Mouse (Mus musculus): ENCODE measurements around the gene Rhbdl1.

The Rhbdl1 gene

GRCm38 (mm10) chr17:25837076-25837410, at the start of gene Rhbdl1:
Rhbdl1 (minus strand) TSS chr17:25837295.
- DNase-seq = peak; percentile 91 to 92

DNA sequence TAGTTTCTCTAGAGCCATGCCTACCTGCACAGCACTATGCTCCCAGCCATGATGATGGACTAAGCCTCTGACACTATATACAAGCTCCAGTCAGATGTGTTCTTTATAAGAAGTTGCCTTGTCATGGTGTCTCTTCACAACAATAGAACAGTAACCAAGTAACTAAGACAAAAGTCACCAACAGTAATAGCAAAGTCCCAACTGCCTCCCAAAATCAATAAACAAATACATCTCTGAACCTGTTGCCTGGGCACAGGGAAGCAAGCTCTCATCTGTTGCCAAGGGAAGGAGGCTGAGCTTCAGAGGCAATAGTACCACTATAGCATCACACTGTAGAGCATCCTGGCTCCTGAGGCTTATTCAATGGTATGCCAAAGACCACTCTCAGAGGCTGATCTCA, 49.7 kb upstream of the Rhbdl1 start:
- DNase-seq = no peak

GRCm38 (mm10) chr17:25885636-25886035, 48.5 kb upstream of the Rhbdl1 start:
- DNase-seq = peak; percentile 46 to 56

- DNase-seq = peak; percentile 33 to 38
These were observed 46.7 kb upstream of the Rhbdl1 start for GRCm38 (mm10) chr17:25883824-25884223.

DNA sequence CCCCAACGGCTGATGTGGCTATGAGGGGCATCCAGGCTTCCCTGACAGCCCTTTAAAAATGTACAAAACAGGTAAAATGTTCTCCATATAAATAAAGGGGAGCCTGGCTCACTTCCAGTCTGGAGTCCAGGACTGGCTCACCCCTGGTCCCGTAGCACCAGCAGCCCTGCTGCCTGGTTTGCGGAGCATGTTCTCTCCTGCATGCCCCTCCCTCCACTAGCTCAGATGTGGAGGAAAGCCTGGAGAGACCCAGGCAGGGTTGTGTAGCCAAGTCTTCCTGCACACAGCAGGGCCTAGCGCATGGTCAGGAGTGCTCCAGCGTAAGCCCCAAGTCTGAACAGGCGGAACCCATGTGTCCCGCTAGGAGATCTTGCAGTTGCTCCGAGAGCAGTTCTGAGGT, 46.2 kb upstream of the Rhbdl1 start:
- no peak for DNase-seq

- peak in 1 of 2 experiments; percentile 36 for DNase-seq
These were observed 45.2 kb upstream of the Rhbdl1 start for GRCm38 (mm10) chr17:25882306-25882705.

- no peak for DNase-seq
These were observed 44.6 kb upstream of the Rhbdl1 start for GRCm38 (mm10) chr17:25881691-25882090.

DNA sequence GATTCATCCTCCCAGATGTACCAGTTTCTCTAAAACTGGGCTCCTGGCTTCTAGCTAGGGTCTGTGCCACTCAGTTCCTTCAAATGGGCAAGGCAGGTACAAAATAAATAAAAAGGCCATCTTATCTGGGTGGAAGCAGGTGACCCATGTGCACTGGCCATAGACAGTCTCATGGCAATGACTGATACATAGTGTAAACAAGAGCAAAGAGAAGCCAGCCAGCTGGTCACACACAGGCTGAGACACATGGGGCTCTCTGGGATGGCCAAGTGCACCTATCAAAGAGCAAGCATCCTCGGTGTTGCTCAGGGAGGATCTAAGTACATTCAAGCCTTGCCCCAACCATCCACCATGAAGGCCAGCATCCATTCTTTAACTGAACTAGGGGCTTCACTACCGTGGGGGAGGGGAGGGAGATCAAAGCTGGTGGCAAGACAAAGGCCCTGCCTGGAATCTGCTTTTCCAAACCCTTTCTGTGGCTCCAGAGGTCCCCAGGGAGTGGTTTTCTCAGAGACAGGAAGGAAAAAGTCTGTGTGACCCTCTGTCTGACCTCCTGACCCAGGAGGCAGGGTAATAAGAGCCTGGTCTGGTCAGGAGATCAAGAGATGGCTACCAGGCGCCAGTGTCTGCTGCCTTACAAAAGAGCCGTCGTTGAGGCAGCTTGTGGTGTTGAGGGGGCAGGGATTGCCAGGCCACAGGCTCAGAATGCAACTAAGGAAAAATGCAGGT, 44.0 kb upstream of the Rhbdl1 start:
- DNase-seq = peak in 1 of 2 experiments; percentile 49

GRCm38 (mm10) chr17:25880196-25880910, 43.3 kb upstream of the Rhbdl1 start, which contains the start of gene Wfikkn1:
Wfikkn1 (minus strand) TSS chr17:25880858.
- peak in 1 of 2 experiments; percentile 45 for DNase-seq

DNA sequence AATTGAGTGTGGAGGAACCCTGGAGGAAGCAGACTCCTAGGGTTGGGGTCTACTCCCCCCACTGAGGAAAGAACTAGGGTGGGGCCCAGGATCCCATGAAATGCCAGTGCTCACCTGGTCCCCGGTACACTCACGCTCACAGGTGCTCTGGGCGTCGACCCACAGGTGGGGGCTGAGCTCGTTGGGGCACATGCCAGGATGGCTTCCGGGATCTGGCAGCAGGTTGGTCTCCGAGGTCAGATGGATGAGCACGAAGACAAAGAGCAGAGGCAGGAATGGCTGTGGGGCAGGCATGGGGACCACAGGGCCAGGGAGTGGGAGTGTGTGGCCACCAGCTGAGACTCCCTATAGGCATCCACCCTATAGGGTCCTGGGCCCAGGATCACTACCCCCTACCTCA, 42.7 kb upstream of the Rhbdl1 start:
- peak in 1 of 2 experiments; percentile 44 for DNase-seq

GRCm38 (mm10) chr17:25879261-25879660, 42.2 kb upstream of the Rhbdl1 start:
- peak; percentile 66 to 69 for DNase-seq

GRCm38 (mm10) chr17:25878611-25879180, 41.6 kb upstream of the Rhbdl1 start:
- peak; percentile 39 to 47 for DNase-seq

DNA sequence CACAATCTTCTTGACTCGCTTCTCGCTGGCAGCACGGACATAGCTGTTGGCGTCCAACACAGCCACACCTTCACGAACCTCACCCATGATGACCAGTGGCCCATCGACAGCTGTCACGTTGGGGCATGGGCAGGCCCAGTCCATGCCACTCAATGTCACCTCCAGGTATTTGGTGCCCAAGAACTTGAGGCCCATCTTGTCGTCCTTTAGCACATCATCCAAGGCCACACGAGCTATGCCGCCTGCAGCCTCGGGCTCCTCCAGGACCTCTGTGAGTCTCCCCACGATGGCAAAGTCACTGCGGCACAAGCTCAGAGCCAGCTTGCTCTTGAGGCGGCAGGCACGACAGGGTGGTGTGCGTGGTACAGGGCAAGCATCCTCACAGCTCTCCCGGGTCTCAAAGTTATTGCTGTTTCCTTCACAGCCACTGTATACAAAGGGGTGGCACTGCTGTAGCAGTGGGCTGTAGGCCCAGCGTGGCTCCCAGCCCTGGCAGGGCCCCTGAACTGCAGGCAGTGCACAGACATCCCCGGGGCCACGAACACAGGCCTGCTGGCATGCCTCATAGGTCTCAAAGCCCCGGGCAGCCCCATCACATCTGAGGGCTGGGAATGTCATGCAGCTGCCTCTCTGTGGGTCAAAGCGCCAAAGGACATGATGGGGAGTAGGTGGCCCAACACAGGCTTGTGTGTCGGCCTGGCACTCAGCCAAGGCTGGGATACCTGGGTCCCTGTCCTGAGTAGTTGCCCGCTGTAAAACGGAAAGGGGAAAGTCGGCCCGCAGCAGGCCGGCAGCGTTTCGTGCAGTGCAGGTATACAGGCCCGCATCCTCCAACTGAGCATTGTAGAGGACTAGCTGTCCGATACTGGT, 40.9 kb upstream of the Rhbdl1 start:
- DNase-seq = peak in 1 of 2 experiments; percentile 40

DNA sequence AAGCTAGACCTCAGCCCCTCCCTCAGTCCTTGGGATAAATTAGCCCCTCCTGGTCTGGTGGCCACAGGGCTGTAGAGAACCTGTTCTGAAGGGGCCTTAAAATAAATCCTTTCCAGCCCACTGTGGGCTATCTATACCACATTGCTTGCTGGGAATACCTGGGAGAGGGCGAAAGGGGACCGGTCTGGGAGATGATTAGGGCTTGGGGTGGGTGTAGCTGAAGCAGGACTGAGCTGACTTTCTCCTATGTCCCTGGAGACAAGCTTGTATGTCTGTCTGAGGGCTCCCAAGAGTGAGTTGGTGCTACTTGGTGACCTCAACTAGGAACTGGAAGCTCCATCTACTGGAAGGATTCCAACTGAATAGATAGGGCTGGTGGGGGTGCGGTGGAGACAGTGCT, 39.9 kb upstream of the Rhbdl1 start:
- peak in 1 of 2 experiments; percentile 26 for DNase-seq

DNA sequence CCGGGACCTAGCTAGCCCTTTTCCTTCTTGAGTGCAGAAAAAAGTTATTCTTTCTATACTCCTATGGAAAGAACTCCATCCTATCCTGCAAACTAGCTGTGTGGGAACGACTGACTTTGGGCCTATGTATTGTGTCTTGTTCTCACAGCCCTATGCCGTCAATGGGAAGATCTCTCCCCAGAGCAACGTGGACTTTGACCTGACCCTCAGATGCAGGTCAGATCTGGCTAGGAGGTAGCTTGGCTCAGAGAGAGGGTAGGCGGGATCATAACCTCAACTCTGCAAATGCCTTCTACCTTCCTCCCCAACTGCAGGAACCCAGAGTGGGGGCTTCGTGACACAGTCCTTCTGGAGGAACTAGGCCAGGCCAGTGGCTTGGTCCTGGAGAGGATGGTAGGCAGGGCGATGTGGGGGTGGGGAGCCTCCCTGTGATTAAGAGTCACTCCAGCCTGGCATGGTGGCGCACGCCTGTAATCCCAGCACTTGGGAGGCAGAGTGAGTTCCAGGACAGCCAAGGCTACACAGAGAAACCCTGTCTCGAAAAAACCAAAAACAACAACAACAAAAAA, 39.3 kb upstream of the Rhbdl1 start:
- DNase-seq = peak; percentile 34 to 45

DNA sequence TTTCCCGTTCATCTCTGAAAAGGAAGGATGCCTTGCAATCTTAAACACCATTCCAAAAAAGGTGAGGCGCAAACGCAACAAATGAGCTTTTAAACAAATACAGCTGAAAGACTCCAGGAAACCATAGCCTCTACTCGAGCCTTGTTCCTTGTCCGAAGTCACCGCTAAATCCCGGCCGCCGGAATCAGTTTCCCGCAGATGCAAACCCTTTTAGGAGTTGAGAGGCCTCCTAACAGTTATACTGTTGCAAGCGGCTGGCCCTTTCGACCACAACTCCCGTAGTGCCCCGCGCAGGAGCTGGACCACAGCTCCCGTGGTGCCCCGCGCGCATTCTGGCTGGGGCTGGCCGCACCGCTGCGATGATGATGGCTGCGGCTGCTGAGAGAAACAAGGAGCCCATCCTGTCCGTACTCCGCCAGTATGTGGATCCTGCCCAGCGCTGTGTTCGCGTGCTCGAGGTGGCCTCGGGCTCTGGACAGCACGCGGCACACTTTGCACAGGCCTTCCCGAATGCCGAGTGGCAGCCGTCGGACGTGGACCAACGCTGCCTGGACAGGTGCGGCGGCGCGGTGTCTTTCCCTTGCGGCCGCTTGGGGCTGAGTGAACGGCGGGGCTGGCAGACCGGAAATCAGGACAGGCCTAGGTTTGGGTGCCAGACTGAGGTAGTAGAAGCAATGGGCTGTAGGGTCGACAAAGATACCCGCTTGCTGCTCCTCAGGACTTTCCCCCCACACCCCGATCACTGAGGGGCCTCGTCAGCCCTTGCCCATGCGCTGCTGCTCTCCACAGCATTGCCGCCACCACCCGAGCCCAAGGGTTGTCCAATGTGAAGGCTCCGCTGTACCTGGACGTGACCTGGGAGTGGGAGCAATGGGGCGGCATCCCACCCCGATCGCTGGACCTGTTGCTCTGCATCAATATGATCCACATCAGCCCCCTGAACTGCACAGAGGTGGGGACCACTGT, 38.4 kb upstream of the Rhbdl1 start:
- DNase-seq = peak; percentile 96

GRCm38 (mm10) chr17:25874721-25875170, 37.7 kb upstream of the Rhbdl1 start, which contains the start of gene Mettl26:
Mettl26 (plus strand) TSS chr17:25875074.
- DNase-seq = peak; percentile 97 to 98

GRCm38 (mm10) chr17:25874148-25874720, 37.1 kb upstream of the Rhbdl1 start:
- no peak for DNase-seq

DNA sequence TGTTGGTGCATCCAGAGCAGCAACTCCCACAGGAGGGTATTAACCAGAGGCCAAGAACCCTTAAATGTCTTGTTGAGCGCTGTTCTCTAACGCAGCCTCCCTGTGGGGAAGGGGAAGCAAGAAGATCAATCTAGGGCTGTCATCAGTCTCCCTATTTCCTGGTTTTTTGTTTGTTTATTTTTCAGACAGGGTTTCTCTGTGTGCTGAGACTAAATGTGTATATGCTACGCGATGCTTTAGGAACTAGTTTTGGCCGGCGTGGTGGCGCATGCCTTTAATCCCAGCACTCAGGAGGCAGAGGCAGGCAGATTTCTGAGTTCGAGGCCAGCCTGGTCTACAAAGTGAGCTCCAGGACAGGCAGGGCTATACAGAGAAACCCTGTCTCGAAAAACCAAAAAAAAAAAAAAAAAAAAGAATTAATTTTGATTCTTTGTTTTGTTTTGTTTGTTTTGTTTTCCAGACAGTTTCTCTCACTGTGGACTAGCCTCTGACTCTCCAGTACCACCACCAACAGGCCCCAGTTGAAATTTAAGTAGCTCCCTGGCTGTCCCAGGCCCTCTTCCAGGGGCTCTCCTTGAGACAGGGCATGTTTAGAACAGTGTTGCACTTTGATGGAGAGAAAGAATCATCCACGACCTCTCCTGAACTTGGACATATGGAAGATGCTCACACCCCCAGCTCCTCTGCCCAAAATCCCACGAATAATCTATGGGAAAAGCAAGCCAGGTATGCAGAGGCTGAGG, 36.5 kb upstream of the Rhbdl1 start:
- no peak for DNase-seq

GRCm38 (mm10) chr17:25872676-25873075, 35.6 kb upstream of the Rhbdl1 start:
- no peak for DNase-seq
